Mouse (Mus musculus) kidney, adult 2 months (tissue): ENCODE results near the gene Cpt1b. TPM values are rescaled to one million over a fixed set of nuclear protein-coding genes. Genes with fewer than 3 reads are reported as not detected.

Experiments used
- DNase-seq: peaks from one replicate; pipeline ENCODE4 v3.0.0; 2021
- H3K27ac ChIP-seq: fragments of 200-500 bp; 2 replicates; pipeline ENCODE4 v1.5.1; 2012; ENCODE audit warnings: low read depth, low read length, control low read depth, inconsistent platforms; ENCODE audit not compliant: insufficient read depth
- H3K27me3 ChIP-seq: fragments of 200-500 bp; replicated peaks from 2 replicates; pipeline ENCODE4 v1.6.1; 2012; ENCODE audit warnings: mild to moderate bottlenecking, moderate library complexity, low read length, inconsistent platforms; ENCODE audit not compliant: control insufficient read depth, insufficient read depth
- H3K36me3 ChIP-seq: fragments of 200-500 bp; 2 replicates; pipeline ENCODE4 v1.6.1; 2012; ENCODE audit warnings: mild to moderate bottlenecking, moderate library complexity, low read length, inconsistent platforms; ENCODE audit not compliant: control insufficient read depth, insufficient read depth
- H3K4me1 ChIP-seq: fragments of 200-500 bp; 2 replicates; pipeline ENCODE4 v1.6.1; 2011; ENCODE audit warnings: low read length; ENCODE audit not compliant: control insufficient read depth, insufficient read depth
- H3K4me3 ChIP-seq: fragments of 200-500 bp; 2 replicates; pipeline ENCODE4 v1.5.1; 2011; ENCODE audit warnings: mild to moderate bottlenecking, low read depth, low read length, control low read depth; ENCODE audit not compliant: insufficient read depth
- CTCF ChIP-seq: fragments of 200-500 bp; conservative IDR thresholded peaks from 2 replicates; pipeline ENCODE4 v1.5.1; 2011; ENCODE audit warnings: low read depth, mild to moderate bottlenecking, control low read depth, low read length, moderate library complexity, mixed read lengths; ENCODE audit not compliant: insufficient read depth, insufficient read length
- POLR2A ChIP-seq: fragments of 200-500 bp; IDR thresholded peaks from one replicate; pipeline ENCODE4 v1.6.1; 2011; ENCODE audit warnings: low read depth, low read length, control low read depth
- WGBS: fragments of 180-500 bp; shearing (Covaris S2); methylation state at CpG from one replicate; pipeline ENCODE4 v1.1.7; 2018; 5-methylcytosine and 5-hydroxymethylcytosine counted together
- polyA plus RNA-seq: library from polyadenylated mRNA; depleted of rRNA; stranded (reverse); fragments of >200 nt; gene quantifications from 2 replicates; pipeline ENCODE4 v1.2.3, GENCODE M21; 2012

Cpt1b gene
- polyA plus RNA-seq, 1 experiment, result 64.1 TPM

DNA sequence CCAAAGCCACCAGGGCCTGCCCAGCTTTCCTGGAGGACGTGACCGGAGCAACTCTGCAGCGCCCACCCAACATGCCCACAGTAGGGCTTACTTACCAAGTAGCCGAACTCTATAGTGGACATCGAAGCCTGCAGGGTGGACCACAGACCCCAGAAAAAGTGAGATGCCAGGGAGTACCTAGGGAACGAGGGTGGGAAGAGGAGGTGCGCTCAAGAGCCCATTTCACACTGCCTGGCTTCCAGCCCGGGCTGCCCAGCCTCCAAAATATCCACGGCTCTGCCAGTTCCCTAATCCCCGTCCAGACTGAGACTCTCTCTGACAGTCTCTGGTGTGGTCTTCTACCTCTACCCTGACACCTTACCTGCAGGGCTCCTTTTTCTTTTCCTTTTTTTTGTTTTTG is 1.1 kb upstream of the Cpt1b start:
- WGBS, result 85% methylated on average over 10 of the region's 10 CpGs
- Histone ChIP-seq H3K4me3 (no peak overlapping the region), H3K4me1 (no peaks in the 10 kb centered on the region), H3K27me3 (no peaks in the 10 kb centered on the region), H3K36me3 (no peaks in the 10 kb centered on the region), H3K27ac (no peak overlapping the region)
- no peak for DNase-seq
- TF ChIP-seq CTCF (no peak), POLR2A (no peak)

- no peak for DNase-seq
- TF ChIP-seq POLR2A (no peak), CTCF (no peak)
- no peaks in the 10 kb centered on the region for H3K4me1 ChIP-seq
- H3K4me3 ChIP-seq, result peak overlapping the region; percentile 26; the same call in 1 of the 2 replicates
- peak overlapping the region; percentile 26; the same call in 1 of the 2 replicates for H3K27ac ChIP-seq
- no peaks in the 10 kb centered on the region; the same call in 1 of the 2 replicates for H3K36me3 ChIP-seq
- H3K27me3 ChIP-seq, result no peaks in the 10 kb centered on the region
- WGBS, result 88% methylated on average over 8 of the region's 8 CpGs
Measured at GRCm38 (mm10) chr15:89424621-89425020, 1.0 kb downstream of the Cpt1b start.

- TF ChIP-seq CTCF (no peak), POLR2A (no peak)
- Histone ChIP-seq H3K36me3 (no peaks in the 10 kb centered on the region; the same call in 1 of the 2 replicates), H3K4me1 (no peaks in the 10 kb centered on the region), H3K27ac (no peak overlapping the region), H3K27me3 (no peaks in the 10 kb centered on the region), H3K4me3 (no peak overlapping the region)
- WGBS, result 87% methylated on average over 9 of the region's 9 CpGs
- no peak for DNase-seq
Measured at GRCm38 (mm10) chr15:89421938-89422337, 3.7 kb downstream of the Cpt1b start.

DNA sequence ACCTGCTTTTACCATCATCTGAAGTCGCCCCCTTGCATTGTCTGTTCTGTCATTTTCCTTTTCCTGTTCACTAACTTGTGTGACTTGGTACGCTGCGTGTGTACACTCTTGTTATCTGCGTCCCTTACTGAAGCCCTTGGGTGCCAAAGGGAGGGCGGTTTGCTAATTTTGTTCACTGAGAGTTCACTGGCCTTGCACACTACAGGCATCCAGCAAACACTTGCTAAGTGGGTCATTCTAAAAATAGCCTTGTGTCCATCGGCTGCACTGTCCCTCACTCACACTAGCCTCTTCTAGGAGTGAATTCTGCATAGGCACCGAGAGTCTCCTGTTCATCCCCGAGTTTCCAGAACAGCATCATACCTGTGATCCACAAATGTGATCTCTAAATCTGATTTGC is 10.4 kb downstream of the Cpt1b start:
- no peaks in the 10 kb centered on the region for H3K4me1 ChIP-seq
- no peak for DNase-seq
- no peak overlapping the region for H3K27ac ChIP-seq
- H3K4me3 ChIP-seq, result no peak overlapping the region
- TF ChIP-seq POLR2A, result no peak
- TF ChIP-seq CTCF, result no peak
- H3K27me3 ChIP-seq, result no peaks in the 10 kb centered on the region; the same call in 1 of the 2 replicates
- WGBS, result 80% methylated on average over 8 of the region's 8 CpGs
- H3K36me3 ChIP-seq, result no peaks in the 10 kb centered on the region; the same call in 1 of the 2 replicates

GRCm38 (mm10) chr15:89410118-89410517 is 15.5 kb downstream of the Cpt1b start, which contains the start of gene Syce3:
TSS of gene Syce3 (minus strand) at chr15:89410503.
- WGBS, result 87% methylated on average over 24 of the region's 24 CpGs
- H3K27me3 ChIP-seq, result no peaks in the 10 kb centered on the region; the same call in 1 of the 2 replicates

DNA sequence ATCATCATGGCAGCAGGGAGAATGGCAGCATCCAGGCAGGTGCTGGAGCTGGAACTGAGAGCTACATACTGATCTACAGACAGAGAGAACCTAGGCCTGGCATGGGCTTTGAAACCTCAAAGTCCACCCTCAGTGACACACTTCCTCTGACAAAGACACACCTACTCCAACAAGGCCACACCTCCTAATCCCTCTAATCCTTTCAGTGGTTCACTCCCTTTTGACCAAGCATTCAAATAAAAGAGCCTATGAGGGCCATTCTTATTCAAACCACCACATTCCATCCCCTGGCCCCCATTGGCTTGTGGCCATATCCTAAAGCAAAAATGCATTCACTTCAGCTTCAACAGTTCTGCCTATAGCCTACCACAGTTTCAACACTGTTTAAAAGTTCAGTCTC is 19.0 kb downstream of the Cpt1b start:
- TF ChIP-seq CTCF, result no peak
- no peak for TF ChIP-seq POLR2A
- no peak overlapping the region for H3K4me3 ChIP-seq
- H3K36me3 ChIP-seq, result no peaks in the 10 kb centered on the region
- no peak for DNase-seq
- H3K27me3 ChIP-seq, result no peaks in the 10 kb centered on the region; the same call in 1 of the 2 replicates
- no peaks in the 10 kb centered on the region for H3K4me1 ChIP-seq
- no peak overlapping the region for H3K27ac ChIP-seq

More at GRCm38 (mm10) chr15:89410118-89410517, 15.5 kb downstream of the Cpt1b start, which contains the start of gene Syce3:
- no peaks in the 10 kb centered on the region for H3K4me1 ChIP-seq
- TF ChIP-seq CTCF, result no peak
- no peak for TF ChIP-seq POLR2A
- H3K27ac ChIP-seq, result no peak within 1 kb of the TSS
- no peaks in the 10 kb centered on the region for H3K36me3 ChIP-seq
- no peak for DNase-seq
- H3K4me3 ChIP-seq, result no peak within 1 kb of the TSS

DNA sequence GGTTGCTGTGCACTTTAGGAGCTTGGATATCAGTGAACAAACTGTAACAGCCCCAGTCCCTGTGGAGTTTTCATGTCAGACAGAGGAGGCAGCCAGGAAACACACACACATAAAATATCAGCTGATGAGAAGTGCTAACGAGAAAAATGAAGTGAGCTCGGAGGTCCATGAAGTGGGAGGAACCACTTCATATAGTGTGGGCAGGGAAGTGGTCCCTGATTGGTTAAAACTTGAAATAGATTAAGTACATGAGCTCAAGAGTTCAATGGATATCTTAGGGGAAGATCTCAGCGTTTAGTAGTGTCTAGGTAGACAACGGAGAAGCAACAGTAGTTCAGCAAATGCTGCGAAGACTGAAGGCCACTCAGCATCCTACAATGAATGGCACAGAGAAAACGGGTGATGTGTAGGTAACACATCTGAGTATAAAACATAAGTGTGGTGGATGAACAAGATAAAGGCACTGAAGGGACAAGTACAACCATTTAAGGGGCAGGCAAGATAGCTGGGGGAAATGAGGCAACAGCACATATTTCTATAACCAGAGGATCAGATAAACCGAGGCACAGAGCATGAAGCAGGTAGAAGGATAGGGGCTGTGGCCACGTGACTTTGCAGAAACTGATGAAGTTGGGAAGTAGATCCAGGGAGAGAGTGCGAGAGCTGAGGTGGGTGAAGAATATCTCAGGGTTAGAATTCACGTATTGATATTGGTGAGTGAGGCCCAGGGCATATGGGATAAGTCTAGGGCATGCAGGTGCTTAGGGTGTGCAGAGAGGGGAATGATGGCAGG is 20.6 kb downstream of the Cpt1b start:
- Histone ChIP-seq H3K27ac (no peak overlapping the region), H3K4me3 (no peak overlapping the region), H3K36me3 (no peaks in the 10 kb centered on the region), H3K27me3 (no peaks in the 10 kb centered on the region; the same call in 1 of the 2 replicates), H3K4me1 (no peaks in the 10 kb centered on the region)
- DNase-seq, result no peak
- WGBS, result 77% methylated on average over 10 of the region's 10 CpGs
- TF ChIP-seq POLR2A (no peak), CTCF (no peak)
